Mouse (Mus musculus) lung, postnatal 0 days (tissue): ENCODE measurements around the gene Prps2.

ENCODE experiments used
- CTCF ChIP-seq: IDR thresholded peaks from 2 replicates; pipeline ENCODE4 v1.5.1; 2016; ENCODE audit warnings: antibody characterized with exemption, mild to moderate bottlenecking
- EP300 ChIP-seq: IDR thresholded peaks from 2 replicates; pipeline ENCODE4 v1.6.1; 2016; ENCODE audit warnings: antibody characterized with exemption, mild to moderate bottlenecking, control low read depth

DNA sequence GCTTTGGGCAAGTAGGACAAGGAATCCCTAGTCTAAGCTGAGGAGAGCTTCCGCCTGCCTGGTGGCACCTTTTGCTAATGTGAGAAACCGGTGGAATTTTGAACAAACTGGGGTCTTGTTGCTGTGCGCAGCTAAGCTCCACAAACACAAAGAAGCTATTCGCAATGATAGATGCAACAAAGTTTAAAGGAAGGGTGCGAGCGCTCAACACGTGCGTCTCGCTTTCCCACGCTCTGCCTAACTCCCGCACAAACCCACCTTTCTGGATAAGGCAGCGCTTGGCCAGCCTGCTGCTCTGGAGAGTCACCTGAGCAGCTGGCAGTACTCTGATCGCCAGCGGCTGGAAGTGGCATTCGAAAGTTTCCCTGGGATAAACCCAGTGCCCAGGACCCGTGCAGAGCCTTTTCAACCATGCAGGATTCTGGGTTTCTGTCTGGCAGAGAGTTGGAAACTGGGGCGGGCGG is 934 bp downstream of the Prps2 start:
- TF ChIP-seq CTCF = no peak
- no peak for TF ChIP-seq EP300
